ENCODE assay signal across 9 mouse cellular contexts in the genomic region with DNA sequence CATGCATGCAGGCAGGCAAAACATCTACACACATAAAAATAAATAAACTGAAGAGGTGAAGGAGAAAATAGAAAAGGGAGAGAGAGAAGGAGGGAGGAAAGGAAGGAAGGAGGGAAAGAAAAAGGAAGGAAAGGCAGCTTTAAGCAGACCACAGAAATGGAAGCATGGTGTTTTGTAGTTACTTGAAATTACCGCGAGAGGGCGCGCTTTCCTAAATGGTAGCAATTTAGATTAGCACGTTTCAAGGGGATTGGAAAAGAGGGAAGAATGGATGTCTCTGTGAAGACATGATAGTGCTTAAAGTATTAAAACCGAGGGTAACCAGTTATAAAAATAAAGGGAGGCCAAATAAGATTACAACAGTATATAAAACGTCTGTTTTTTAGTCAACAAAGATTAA. TPM values are rescaled to one million over a fixed set of nuclear protein-coding genes. Genes with fewer than 3 reads are reported as not detected.
DNase-seq lines count a peak whose midpoint lies in the region; ATAC-seq and TF ChIP-seq lines count a peak whose summit lies in the region.
"Had no signal": no experiment of that assay in that cellular context is flagged by ENCODE, and none has a peak within 500 bp of the region (broad histone marks: within the 10 kb centered on the region; RNA-seq: fewer than 3 reads in every experiment).

No protein-coding gene starts in this region.

- no peaks in the 10 kb centered on the region for H3K27me3 ChIP-seq in Patski
- H3K27me3 ChIP-seq: heart, embryonic 15.5 days had no signal

- POLR2A ChIA-PET in Patski (lab: Charles Lee): interaction anchor here (0.6 kb wide), 1 partner anchor 12 kb away, joined by 3 read pairs; no protein-coding TSS in a partner anchor

- in situ Hi-C loops in Patski (cut with MboI; ENCODE audit: low pct_unique_long_range_greater_than_20kb): loop anchor here (10.0 to 25.0 kb wide), 2 partner anchors 130 to 248 kb away; partner anchors contain the start of gene 6030498E09Rik

- no peak overlapping the region for H3K4me3 ChIP-seq in layer of hippocampus, adult 2 months
- H3K4me3 ChIP-seq: heart, embryonic 15.5 days had no signal

- no peak for ATAC-seq in CD4-positive, CD25-positive, alpha-beta regulatory T cell, adult 4 months
- no peak for ATAC-seq in Patski
- peak; percentile 62; the same call in 1 of the 2 replicates for ATAC-seq in common myeloid progenitor, adult 5-6 weeks (replicated peaks; ENCODE audit: low read depth, poor library complexity, severe bottlenecking)

- TF ChIP-seq CTCF in layer of hippocampus, adult 2 months (conservative IDR thresholded peaks at IDR 0.05): peak; percentile 80
- peak; percentile 62 for TF ChIP-seq CTCF in Patski (IDR thresholded peaks at IDR 0.05)

- intact Hi-C loops in left cerebral cortex, postnatal 14 days (cut with DNase I): loop anchor here (10.0 kb wide), 1 partner anchor 260 kb away; the partner anchor contains the start of gene 6030498E09Rik

- H3K27ac ChIP-seq in layer of hippocampus, adult 2 months: no peak overlapping the region
- H3K27ac ChIP-seq: heart, embryonic 15.5 days had no signal

- peak; percentile 66 for DNase-seq in CD4-positive, CD25-positive, alpha-beta regulatory T cell, adult 2 months (ENCODE audit: low read depth, low spot score)
- peak; percentile 4 to 14 for DNase-seq in layer of hippocampus, adult 2 months (ENCODE audit: low spot score in 2 of 2)
- no peak for DNase-seq in layer of hippocampus, adult 9-11 months
- DNase-seq in Patski (ENCODE audit: low read depth, low spot score): no peak
- DNase-seq in left cerebral cortex, postnatal 14 days (ENCODE audit: low spot score in 2 of 2): peak; percentile 11 to 34
- DNase-seq in right cerebral cortex, postnatal 14 days: peak; percentile 18

- CTCF ChIA-PET in Patski (lab: Charles Lee): interaction anchor here (1.1 to 1.3 kb wide), 3 partner anchors 9 to 41 kb away, joined by 4 to 5 read pairs (median 5); no protein-coding TSS in a partner anchor

RNA-seq across cellular contexts. Expression of gene Lamp2, which starts 58.3 kb away (rescaled TPM):
- polyA plus RNA-seq in CD4-positive, CD25-positive, alpha-beta regulatory T cell, adult 4 months (2017; shearing (Covaris generic)): 10 to 100 TPM; 59.0 to 68.8 TPM
- total RNA-seq in layer of hippocampus, adult 2 months (2021): 10 to 100 TPM; 67.0 to 69.1 TPM
- 415 TPM for polyA plus RNA-seq in Patski (2021)
- total RNA-seq in common myeloid progenitor, adult 5-6 weeks (2017): 102 and 106 TPM in 2 replicates
- 10 to 100 TPM; 62.5 to 65.5 TPM for total RNA-seq in left cerebral cortex, postnatal 14 days (2021)

Comparison
In these comparisons a context has a peak if more than half of its experiments do, and no peak if none do; other contexts are left out.
1. DNase-seq: peak in CD4-positive, CD25-positive, alpha-beta regulatory T cell, adult 2 months (single experiment), layer of hippocampus, adult 2 months (2 of 2), left cerebral cortex, postnatal 14 days (2 of 2) and right cerebral cortex, postnatal 14 days (single experiment); none in layer of hippocampus, adult 9-11 months (single experiment) and Patski (single experiment).